Mouse (Mus musculus) spleen, postnatal 4 days (tissue): Measurements from ENCODE around the gene Pcgf1.
A peak's percentile ranks its signal among the peaks of the same experiment; 100 is the strongest.

Experiments
- DNase-seq, 2 experiments: peaks; one replicate each; pipeline ENCODE4 v3.0.0; 2022; ENCODE audit warnings: low spot score in 2 of 2

Gene Pcgf1

DNA sequence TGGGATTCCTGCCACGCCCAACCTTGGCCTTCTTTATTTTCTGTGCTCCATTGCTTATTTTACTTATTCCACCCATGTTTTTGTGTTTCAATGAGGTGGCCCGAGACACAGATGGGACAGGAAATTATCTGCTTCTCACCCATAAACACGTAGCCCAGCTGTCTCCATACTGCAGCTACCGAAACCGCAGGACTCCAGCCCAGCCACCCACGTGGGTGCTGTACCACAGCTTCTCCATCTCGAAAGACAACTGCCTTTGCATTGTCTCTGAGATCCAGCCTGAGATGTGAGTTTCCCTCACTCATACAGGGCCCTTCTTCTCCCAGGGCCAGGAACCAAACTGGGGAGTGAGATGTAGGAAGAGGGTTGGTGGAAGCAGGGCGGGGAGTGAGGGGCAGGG lies 11.7 kb upstream of the Pcgf1 start:
- DNase-seq, result no peak

DNA sequence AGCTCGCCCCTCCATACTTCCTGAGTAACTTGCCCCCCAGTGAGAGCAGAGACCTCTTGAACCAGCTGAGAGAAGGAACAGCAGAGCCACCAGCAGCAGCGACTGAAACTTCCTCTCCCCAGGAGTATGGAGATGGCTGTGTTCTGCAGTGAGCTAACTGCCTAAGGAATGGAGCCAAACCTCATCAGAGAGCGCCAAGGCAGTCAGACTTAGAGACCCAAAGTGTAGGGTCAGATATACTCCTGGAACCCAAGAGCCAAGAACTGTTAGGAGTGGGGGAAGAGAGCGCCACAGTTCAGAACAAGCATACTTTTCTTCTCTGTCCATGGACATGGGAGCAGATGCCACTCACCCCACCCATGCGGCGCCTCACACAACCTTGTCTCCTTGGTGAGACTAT lies 11.2 kb upstream of the Pcgf1 start:
- DNase-seq, result no peak

DNA sequence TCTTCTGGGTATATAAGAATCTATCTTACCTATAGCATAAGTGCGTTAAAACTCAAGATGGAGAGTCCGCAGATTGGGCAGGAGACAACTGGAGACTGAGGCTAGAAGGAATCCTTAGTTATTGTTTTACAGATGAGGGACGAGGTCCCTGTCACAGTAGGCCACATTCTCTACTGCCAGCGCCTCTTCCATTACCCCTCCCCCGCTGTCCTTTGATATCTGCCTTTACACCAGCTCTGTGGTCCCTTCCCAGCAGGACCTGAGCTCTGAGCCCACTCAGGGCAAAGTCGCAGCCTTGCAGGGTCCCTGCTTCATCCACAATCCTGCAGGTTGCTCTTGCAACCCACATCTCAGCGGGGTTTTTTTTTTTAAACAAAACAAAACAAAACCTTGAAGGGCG lies 9.4 kb upstream of the Pcgf1 start:
- DNase-seq, result no peak

DNA sequence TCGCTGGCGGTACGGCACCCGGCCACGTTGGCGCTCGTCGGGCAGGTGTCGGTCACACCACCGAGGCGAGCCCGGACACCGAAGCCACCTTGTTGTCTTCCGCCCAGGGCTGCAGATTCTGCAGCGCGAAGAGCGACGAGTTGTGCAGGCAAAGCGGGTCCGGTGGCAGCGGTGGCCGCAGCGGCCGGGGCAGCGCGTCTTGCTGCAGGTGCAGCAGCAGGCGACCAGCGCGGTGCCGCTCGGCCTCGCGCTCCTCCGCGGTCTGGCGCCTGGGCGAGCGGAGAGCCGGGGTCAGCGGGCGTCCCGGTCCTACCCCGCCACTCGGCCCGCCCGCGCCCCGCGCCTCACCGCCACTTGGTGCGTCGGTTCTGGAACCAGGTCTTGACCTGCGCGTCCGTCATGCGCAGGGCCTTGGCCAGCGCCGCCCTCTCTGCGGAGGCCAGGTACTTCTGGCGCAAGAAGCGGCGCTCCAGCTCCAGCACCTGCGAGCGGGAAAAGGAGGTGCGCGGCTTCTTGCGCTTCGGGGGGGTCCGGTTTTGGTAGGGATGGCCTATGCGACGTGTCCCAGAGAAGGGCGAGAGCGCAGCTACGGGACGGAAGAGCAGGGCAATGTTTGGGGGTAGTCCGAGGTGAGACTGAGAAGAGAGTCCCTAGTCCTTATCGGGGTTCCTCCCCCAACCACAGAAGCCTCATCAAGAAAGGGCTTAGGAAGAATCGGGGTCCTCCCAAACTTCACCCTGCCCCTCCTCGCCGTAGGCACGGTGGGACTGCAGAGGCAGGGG lies 8.8 kb upstream of the Pcgf1 start:
- no peak for DNase-seq

DNA sequence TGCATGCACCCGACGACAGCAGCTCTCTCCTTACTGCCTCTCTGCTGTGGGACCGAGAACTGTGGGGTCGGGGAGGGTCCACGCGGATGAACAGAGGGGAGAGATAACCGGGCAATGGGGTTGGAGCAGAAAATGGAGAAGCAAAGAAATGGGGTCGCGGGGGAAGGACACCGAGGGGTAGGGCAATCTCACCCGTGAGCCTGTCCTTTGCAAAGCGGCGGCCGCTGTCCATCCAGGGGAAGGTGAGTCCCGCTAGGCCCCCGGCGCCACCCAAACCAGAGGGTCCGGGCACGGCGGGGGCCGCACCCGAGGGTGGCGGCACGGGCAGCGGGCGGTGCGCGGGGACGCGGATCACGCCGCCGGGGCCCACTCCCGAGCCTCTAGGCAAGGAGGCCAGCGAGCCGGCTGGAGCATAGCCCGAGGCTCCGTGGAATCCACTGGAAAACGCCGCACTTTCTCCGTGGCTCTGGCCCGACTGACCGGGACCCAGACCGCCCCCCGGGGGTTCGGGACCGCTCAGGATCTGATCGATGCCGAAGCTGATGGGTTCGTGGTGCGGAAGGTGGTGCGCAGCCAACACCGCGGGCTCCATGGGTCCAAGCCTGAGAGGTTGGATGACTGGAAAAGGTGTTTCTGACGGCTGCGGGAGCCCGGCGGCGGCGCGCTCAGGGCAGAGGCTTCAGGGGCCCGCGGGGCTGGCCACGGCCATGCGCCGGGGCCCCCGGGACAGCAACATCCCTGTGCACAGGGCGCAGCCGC lies 8.0 kb upstream of the Pcgf1 start:
- peak in 1 of 2 experiments; percentile 73 for DNase-seq

DNA sequence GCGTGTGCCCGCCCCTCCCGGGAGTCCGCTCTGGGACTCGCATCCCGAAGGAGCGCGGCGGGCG lies 7.6 kb upstream of the Pcgf1 start, which contains the start of gene Tlx2:
Gene Tlx2, minus strand, starts transcription at position 47 of the 64 bp plus-strand sequence.
- no peak for DNase-seq

DNA sequence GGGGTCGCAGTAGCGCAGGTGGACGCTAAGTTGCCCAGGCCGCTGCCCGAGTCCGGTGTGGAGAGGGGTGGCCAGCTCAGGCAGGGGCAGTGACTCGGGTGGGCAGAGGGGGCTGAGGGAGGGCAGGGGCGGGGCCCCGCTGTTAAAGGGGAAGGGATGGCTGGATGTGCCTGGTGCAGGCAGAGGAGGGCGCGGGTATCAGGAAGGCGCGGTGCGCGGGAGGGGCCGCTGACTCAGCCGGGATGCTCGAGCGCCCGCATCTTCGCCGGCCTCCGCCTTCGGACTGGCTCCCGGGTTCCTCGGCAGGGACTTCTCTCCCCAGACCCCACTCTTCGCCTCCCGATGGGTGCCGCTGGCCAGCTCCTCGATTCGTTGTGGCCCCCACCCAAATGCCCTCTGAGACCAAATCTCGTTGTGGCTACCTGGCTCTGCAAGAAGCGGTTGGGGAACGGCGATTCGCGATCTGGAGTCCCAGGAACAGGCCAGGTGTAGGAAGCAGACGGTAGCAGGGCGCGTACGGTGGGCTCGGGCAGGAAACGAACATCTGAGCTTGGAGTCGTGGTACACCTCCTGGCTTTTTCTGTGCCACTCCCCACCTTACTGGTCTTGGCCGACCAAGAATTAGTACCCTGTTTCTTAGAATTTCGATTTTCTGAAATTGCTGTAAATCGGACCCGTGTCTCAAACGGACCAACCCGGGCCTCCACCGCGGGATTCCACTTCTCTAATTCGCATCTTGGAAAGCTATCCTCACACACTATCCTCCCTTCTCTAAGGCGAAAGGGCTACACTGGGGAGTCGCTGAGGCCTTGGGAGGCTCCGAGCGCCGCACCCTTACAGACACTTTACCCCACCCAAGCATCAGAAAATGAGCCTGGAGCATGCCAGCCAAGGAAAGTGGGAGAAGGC lies 7.1 kb upstream of the Pcgf1 start:
- peak in 1 of 2 experiments; percentile 74 for DNase-seq

DNA sequence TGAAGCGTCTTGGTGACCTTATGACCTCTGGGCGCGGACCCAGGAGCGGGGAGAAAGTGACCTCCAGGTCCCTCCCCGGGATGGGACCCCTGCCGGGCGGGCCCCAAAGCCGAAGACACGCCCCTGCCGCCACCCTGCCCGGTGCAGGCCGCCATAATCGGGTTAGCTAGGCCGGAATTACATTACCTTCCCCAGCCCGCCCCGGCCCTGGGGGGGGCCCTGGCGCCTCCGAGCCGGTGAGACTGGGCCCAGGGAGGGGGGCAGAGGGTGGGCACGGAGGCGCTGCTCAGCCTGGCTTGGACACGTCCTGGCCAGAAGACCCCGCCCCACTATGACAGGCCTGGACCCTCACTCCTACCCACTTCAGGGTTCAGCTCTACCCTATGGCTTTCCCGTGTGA lies 6.4 kb upstream of the Pcgf1 start:
- peak in 1 of 2 experiments; percentile 67 for DNase-seq

DNA sequence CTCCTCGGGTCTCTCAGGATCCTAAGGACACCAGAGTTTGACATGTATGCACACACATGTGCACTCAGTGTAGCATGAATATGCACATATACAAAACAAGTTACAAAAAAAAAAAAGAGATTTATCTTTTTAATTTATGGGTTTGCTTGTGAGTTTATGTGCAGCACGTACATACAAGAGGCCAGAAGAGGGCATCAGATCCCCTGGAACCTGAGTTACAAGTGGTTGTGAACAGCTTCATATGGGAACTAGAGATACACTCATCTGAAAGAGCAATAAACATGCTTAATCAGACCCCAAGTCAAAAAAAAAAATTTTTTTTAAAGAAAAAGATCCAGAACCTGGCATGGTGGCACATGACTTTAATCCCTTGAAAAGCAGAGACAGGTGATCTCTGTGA lies 2.7 kb upstream of the Pcgf1 start:
- DNase-seq, result no peak

DNA sequence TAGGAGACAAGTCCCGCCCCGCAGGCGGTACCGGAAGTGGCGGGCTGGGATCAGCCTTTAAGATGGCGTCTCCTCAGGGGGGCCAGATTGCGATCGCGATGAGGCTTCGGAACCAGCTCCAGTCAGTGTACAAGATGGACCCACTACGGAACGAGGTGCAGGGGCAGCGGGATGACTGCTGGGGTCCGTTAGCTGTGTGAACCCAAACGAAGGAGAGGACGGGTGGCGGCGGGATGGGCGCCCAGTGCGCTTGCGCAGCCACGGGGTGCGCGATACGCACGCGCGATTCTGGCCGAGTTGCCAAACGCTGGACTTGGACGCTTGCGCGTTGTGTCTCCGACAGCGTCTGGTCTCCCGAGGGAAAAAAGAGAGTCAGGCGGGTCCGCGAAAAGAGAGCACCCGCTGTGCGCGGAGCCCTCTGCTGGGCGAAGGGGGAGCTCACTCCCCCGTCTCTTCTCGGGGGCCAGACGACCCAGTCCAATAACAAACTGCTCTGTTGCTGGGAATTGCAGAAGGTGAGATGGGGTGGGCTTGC lies 722 bp downstream of the Pcgf1 start:
- DNase-seq, result peak; percentile 99 to 100

DNA sequence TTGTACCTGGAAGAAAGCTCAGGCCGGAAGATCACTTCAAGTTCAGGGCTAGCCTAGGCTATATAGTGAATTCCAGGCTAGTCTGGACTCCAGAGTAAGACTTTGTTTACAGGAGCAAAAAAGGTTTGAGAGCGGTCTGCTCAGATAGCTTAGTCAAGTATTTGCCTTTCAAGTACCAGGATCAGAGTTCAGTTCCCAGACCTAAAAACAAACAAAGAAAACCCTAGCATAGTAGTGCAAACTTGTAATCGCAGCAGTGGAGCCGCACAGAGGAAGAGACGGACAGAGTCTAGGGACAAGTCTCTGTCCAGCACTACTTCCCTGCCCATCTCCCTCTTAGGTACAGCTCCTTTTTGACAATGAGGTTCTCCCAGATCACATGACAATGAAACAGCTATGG lies 2.5 kb downstream of the Pcgf1 start:
- no peak for DNase-seq

DNA sequence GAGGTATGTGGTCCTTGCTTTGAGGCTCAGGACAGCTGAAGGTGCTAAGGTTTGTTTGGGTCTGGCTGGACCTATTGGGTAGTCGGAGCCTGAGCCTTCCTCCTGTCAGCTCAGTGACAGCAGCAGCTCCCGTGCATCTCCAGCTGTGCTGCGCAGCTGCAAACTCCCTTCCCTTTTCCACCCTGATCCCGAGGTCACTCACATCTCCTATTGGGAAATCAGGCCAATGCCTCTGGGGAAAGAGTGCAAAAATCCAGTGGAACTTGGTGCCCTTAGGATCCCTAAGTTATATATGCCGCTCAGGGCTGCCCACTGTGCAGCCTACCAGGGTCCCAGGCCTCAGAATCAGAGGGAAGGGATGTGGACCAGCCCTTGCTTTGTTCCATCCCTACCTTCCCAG lies 5.8 kb downstream of the Pcgf1 start:
- no peak for DNase-seq

DNA sequence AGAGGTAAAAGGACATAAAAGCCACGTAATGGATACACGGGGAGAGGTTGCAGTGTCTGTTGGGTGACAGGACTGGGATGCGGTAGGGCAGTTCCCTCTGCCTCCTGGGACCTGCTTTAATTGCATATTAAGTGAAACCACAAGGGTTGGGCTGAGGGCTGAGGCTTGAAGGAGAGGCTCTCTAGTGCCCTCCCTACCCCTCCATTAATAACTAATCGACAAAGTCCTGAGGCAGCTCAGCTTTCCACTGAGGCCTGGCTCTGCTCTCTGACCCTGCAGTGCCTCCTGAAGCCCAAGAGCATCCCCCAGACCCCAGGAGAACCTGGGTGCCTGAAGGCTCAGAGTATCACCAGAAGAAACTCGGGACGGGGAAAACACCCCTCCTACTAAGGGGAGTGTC lies 6.8 kb downstream of the Pcgf1 start:
- DNase-seq, result no peak

DNA sequence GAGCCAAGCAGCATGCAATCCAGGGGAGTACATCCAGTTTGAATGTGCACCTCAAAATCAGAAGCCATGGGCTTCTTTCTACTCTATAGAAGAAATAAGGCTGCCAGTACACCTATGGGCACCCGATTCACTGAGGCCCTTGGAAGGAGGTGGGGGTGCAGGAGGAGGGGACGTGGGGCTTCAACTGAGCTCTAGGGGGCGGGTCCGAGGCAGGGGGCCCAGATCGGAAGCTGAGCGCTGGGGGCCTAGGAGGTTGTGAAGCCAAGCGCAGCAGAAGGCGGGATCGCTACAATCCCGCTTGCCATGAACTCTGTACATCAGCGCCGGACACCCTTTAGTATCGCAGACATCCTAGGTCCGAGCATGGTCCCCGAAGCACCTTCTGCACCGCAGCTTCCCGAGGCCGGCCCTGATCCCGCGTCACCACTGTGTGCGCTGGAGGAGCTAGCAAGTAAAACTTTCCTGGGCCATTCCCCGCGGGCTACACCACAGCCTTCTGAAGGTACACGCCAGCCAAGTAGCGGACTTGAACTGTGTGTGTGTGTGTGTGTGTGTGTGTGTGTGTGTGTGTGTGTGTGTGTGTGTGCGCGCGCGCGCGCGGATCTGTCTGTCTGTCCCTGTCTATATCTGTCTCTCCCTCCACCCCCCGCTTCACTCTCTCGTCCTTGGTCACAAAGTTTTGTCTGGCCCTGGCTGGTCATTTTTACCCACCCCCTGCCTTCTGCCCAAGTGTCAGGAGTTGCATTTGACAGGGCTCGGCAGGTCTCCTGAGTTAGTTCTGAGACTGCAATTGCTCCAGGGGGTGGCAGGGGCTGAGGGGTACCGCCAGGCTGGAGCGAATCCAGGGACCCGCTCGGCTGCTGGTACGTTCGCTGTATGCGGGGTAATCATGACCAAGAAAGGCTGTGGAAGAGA lies 8.7 kb downstream of the Pcgf1 start, which contains the start of gene Lbx2:
Gene Lbx2, plus strand, starts transcription at position 247 of the 915 bp plus-strand sequence.
- DNase-seq, result no peak

DNA sequence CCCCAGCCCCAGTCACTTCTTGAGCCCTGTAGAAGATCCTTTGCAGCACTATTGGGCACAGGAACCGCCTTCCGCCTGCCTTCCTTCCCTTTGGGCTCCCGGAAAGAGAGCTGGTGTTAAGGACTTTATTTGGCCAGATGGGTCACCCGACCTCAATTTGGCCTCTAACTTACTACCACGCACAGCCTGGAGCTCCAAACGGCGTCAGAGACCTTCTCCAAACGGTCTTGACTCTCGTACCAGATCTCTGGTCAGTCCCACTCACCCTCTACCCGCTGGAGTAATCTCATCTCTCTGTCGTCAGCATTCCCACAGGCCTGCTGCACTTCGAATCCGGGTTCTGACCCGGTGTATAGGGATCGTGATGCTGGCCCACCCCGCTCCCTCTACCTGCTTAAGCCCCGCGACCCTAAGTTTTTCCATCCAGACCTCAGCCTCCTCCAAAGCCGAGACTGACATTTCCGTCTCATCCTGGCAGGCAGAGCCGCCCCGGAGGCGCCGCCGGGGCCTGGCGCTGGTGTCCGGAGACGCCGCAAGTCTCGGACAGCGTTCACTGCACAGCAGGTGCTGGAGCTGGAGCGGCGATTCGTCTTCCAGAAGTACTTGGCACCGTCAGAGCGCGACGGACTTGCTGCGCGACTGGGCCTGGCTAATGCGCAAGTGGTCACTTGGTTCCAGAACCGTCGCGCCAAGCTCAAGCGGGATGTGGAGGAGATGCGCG lies 9.7 kb downstream of the Pcgf1 start:
- no peak for DNase-seq

DNA sequence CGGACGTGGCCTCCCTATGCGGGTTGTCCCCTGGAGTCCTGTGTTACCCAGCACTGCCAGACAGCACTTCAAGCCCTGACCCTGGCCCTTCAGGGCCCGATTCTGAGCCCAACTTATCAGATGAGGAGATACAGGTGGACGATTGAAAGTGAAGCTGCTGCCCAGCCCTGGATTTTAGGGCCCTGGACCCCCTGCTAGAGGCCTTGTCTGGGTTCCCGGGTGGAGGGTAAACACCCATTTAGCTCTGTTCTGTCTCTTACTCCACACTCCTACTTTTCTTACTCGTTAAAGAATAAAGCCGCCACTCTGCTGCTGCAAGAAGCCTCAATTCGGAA lies 10.2 kb downstream of the Pcgf1 start:
- DNase-seq, result no peak

DNA sequence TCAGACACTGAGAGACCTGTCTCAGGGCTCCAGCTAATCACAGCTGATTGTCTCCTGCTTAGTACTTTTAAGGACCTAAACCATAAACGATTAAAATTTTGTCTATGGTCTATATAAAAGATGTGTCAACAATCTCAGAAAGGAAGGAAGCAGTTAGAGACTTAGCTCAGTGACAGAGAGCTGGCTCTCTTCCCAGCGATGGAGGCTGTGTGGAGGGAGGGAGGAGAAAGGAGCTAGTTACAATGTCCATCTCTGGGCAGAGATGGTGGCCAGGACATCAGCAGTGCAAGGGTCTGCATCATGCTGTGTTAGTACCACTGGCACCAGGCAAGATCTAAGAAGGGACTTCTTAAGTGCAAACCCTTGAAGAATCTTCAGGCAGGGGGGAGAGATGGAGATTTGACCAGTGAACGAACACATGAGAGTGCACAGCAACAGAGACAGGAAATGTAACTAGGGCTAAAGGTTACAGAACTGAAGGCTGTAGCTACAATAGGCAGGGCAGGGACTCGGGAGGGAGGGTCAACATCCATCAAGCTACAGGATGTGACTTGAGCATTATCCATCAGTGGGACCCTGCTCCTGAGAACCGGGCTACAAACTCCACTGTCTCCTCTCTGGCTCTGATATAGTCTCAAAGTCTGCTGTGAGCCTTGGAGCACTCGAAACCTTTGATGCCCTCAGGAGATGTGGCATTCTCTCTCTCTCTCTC lies 14.9 kb downstream of the Pcgf1 start:
- no peak for DNase-seq

DNA sequence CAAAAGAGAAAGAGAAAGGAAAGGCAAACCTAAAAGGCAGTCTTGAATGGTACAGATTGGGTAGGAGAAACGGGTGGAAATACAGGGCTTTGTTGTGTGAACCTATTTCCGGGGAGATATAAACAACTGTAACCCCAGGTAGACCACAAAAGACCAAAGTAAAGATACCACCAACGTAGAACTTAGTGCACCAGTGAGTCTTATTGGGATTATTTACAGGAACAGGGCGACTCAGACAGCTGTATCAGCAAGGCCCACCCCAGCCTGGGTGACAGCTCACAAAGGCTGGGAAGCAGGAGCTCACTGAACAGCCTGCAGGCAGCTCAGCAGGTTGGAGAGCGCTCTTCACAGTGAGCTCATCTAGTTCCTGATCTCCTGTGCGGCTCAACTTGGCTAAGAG lies 18.3 kb downstream of the Pcgf1 start:
- DNase-seq, result no peak

DNA sequence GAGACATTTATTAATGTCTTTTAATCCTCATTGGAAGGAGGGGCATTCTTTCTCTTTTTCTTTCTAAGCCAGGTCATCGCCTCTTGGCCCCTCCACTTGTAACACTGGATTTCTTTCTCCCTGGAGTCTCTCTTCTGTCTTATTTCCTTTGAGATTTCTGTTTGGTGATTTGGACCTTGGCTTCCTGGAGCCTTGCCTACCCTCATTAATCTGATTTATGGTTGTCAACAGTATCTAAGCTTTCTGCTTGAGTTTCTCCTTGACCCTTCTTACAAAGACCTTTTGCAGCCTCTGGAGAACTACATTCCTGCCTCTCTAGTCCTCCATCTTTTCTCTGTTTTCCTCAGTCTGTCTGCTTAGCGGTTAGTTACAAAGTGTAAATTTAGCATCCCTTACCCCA lies 20.7 kb downstream of the Pcgf1 start:
- DNase-seq, result no peak

DNA sequence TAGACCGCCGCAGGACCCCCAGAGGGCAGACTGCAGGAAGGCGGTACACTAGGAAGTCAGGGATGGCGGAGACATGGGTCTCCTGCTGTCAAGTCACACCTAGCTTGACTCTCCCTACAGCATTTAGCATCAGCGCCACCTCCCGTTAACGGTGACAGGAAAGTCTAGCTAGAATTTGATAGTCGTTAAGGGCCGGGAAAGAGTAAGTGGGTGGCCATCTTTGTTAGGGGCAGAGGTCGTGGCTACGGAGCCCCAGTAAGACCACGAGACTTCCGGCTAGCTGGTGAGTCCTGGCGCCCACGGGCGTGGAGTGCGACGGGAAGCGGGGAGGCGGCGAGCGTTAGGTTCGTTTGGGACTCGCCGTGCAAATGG lies 23.6 kb downstream of the Pcgf1 start, which contains the start of the genes Ccdc142 and Gm42688:
Gene Ccdc142, plus strand, starts transcription at position 286 of the 372 bp plus-strand sequence.
Gene Gm42688, plus strand, starts transcription at position 302 of the 372 bp plus-strand sequence.
- peak; percentile 89 to 91 for DNase-seq
